Mouse (Mus musculus) MEL-GATA-1-ER (cell line): ENCODE data around the gene Ldhc.

Experiments
- DNase-seq: peaks from one replicate; pipeline ENCODE4 v3.0.0-alpha.2; 2012; ENCODE audit warnings: low read depth; ENCODE audit errors: extremely low read depth

Ldhc gene

GRCm38 (mm10) chr7:46916376-46916775 is 55.4 kb downstream of the Ldhc start:
- DNase-seq: no peak

- DNase-seq: peak; percentile 43
Measured at GRCm38 (mm10) chr7:46918678-46919371, 57.8 kb downstream of the Ldhc start.

DNA sequence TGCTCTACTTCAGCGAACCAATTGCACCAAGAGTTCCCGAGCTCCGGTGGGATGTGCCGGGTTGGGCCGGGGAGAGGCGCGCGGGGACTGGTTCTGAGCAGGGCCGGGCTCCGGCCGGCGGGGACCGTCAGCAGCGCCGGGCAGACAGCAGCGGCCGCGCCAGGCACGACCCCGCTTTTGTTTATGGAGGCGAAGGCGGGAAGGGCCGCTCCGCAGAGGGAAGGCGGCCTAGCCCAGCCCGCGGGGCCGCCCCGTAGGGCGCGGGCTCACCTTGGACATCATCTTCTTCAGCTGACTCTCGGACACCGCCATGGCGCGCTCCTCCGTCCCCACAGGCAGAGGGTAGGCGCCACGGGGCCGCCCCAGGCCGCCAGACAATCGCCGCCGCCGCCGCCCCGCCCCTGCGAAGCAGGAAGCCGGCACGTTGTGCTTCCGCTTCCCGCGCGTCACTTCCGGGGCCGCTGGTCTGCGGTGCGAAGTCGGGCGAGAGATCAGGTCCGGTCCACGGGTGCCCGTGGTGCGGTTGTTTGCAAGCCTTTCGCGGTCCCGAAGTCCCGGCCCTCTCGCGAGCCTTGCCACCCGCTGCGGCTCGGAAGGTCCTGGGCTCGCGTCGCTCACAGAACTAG is 58.7 kb downstream of the Ldhc start, which contains the start of gene Tsg101:
Gene Tsg101 (minus strand): TSS at position 419 of the 626 bp plus-strand sequence.
- peak; percentile 55 for DNase-seq

- DNase-seq: no peak
Measured at GRCm38 (mm10) chr7:46922075-46922474, 61.1 kb downstream of the Ldhc start.
